Mouse (Mus musculus) lung, adult 18-20 months (tissue): ENCODE data around the gene Ndufc2.

Experiments used
- DNase-seq, 2 experiments: peaks; one replicate each; pipeline ENCODE4 v3.0.0; 2022; ENCODE audit warnings: mixed read lengths in 2 of 2

The Ndufc2 gene

DNA sequence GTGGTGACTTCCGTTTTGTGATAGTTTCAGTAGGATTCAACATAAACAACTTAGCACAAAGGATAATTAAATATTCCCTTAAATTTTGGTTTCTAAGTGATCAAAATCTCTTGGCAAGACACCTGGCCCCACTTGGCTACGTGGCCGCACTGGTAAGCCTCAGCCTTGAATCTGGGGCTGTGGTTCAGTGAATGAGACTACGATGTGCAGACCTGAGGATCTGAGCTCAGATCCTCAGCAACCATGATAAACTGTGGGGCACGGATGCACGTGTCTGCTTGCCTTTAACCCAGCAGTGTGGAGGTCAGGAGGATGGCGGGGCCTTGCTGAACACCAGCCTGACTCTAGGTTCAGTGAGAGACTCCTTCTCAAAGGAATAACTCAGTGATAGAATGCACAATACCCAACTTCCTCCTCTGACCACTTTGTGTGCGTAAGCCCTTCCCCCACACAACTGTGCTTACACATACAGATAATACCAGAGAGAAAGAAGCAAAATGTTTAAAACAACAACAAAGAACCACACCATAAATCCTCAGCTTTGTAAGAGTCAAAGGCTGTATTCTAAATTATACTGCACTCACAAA lies 12.1 kb upstream of the Ndufc2 start:
- no peak for DNase-seq

DNA sequence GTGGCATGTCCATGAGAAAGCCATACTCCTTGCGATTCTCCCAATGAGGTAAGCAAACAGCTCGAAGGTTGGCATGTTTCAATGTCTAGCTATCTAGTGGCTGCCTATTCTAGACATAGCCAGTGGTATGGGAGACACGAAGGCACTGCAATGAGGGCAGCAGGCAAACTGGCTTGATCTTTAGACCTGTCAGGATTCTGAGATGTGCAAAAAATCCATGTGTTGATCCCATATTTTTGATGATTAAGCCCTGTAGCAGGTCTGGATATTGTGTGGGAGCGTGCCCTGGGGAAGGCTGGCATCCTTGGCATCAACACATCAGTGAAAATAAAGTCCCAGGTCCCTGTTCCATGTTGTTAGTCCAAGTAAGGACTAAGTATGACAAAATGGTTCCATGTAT lies 11.3 kb upstream of the Ndufc2 start:
- DNase-seq: no peak

DNA sequence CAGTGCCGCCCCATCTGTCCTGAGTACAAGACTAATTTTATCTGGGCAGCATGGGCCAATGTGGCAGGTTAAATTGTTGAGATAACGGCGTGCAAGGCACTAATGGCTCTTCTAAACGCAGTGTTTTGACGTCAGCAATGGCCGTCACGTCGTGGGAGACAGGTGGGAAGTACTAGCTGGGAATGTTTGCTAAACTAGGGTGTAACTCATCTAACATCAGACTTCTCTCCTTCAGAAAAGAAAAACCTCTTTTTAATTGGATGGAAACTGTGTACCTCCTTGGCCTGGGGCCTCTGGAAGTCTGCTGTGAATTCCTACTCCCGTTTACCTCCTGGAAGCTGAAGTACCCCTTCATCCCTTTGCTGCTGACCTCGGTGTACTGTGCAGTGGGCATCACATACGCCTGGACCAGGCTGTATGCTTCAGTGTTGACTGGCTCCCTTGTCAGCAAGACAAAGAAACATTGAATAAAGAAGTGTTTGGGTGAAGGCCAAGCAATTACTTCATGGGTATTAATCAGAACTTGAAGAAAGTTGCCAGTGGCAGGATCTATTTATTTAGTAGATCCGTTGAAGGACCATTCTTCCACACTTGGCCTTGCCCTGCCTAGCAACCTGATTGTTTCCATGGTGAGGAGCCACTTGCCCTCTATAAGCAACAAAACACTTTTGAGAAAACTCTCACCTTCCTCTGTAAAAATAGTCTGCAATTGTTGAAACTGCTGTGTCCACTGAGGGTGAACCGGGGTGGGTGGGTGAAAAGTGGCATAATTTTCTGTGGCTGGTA lies 8.3 kb upstream of the Ndufc2 start:
- DNase-seq: peak; percentile 87 to 92

DNA sequence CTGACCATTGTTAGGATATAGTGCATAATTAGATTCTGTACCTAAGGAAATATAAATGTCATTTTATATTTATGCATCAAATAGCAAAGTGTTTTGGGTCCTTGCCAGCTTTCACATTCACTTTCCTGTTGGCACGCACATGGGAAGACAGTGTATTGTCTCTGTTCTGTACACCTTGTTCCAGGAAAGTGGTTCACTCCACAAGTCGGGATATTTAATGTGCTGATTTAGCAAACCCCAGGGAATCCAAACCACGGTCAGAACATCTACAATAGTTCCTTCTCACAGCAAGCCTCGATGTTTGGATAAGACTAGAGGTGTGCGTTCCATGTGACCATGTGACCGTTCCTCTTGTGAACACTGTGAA lies 7.7 kb upstream of the Ndufc2 start:
- peak in 1 of 2 experiments; percentile 67 for DNase-seq

DNA sequence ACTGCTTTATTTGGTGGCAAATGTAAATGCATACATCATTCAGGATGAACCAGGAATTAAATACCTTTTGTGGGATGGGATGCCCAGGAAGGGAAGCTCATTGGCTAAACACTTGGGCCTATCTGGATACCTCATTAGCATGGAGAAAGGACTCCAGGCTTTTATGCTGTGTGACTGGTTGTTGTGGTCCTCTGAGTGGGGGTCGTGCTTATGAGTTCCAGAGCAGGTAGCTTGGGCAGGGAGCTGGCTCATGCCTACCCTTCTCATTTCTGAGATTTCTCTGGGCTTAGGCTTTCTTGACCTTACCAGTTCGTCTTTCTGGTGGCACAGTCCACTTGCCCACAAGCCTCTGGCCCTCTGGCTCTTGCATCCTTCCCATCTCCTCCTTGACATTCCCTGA lies 5.4 kb upstream of the Ndufc2 start:
- DNase-seq: no peak

DNA sequence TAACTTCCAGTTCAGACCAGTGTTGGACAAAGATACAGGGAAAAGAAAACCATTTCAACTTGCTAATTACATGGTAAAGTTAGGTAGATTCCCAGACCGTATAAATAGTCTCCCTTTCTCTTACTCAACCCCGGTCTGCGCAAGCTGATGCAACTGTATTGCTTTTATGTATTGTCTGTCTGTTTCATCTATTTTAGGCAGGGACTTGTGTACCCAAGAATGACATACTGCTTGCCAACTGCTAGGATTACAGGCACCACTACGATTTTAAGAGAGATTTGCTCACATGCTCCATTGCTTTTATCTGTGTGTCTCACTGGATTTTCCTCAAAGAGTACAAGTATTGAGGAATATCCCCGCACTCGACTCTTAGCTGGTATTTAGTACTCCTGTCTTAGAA lies 860 bp upstream of the Ndufc2 start:
- DNase-seq: no peak

DNA sequence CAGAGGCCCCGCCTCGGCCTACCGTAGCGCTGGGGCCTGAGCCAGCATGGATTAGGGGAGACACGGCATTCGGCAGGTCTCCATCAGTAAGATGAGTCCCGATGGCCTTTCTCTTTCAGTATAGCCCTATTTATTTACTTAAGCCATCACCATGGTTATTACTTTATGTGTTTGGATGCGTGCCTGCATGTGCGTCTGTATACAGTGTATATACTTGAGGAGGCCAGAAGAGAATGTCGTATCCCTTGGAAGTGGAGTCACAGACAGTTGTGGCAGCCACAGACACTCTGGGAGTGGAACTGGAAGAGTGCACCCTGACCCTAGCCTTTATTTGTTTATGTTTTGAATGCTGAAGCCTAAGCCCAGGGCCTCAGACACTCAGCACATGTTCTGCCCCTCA lies 7.3 kb downstream of the Ndufc2 start:
- no peak for DNase-seq

DNA sequence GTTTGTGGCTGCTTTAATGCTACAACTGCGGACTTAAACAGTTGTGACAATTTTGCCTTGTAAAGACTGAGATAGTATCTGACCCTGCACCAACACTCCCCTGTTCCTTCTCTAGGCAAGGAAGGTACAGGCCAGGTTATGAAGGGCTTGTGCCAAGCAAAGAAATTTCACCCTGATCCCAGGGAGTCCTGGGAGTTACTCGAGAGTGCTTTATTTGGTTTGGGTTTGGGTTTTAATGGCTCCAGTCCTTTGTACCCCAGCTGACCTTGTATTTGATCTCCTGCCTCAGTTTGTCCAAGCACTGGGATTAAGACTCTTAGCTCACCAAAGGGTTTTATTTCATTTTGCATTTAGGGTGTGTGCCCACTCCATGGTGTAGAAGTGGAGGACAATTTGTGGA lies 11.3 kb downstream of the Ndufc2 start:
- no peak for DNase-seq

DNA sequence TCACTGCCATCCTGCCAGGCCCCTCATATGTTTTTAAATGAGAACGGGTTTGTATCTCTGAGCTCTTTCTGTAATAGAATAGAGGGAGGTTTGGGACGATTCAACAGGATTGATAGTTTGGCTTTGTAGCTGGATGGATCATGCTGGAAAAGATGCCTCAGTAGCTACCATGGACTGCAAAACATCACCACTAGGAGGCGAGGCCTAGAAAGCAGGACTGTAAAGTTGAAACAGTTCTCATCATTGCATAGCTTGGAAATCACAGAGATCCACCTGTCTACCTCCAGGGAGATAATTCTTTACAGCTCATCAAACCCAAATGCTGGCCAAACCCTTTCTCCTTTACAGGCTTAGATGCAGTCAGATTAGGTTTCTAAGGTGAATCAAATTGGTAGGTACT lies 11.8 kb downstream of the Ndufc2 start:
- no peak for DNase-seq

DNA sequence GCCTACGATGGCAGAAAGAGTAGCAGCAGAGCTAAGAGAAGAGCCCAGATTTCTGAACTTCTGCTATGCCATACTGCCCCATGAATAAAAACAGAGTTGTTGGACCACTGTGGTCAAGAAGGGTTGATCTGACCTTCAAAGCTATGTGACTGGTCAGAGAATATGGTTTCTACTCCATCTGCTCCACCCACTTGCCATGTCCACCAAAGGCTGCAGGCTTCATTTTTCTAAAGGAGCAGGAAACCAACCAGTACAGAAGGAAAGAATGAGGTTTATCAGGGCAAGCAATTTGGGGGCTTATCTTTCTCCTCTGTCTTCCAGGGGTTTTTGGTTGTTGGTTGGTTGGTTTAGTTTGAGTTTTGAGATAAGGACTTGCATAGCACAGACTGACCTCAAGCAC lies 14.2 kb downstream of the Ndufc2 start:
- DNase-seq: no peak

DNA sequence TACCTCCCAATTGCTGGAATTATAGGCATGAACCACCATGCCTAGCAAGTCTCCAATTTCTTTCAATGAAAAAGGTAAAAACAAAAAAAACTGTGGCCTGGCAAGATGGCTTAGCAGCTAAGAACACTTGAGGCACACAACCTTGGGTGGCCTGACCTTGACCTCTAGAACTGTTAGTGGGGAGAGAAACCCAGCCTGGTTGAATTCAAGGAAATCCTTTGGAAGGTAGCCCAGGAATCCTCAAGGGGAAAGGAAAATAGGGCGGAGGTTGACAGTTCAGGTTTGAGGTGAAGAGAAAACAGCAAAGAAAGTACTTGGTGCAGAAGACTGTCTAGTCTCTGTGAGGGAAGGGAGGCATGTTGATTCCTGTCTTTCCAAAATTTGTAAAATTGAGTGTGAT lies 14.6 kb downstream of the Ndufc2 start:
- peak in 1 of 2 experiments; percentile 31 for DNase-seq

DNA sequence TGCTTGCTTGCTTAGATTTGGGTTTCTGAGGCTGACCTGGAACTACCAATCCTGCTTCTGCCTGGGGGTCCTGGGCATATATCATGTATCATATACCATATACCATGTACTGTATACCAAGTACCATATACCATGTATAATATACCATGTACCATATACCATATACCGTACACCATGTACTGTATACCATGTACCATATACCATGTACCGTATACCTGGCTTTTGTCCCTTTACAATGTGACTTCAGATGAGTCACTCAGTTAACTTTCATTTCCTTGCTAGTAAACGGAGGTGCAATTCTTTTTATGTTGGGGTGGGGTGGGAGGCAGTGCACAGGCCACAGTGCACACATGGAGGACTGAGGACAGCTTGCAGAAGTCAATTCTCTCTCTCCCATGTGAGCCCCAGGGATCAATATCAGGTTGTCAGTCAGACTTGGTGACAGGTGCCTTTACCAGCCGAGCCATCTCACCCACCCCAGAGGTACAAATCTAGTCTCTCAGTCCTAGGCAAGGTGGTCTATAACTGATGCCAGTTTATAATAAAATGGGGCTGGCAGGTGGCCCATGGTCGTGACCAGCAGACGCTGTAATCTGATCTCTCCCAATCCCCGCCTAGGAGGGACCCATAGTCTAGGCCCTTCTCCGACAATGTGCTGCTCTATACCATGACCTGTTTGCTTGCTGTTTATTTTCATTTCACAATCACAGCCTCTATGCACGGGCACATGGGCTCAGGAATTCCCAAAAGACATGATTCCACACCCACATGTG lies 15.3 kb downstream of the Ndufc2 start:
- DNase-seq: no peak

DNA sequence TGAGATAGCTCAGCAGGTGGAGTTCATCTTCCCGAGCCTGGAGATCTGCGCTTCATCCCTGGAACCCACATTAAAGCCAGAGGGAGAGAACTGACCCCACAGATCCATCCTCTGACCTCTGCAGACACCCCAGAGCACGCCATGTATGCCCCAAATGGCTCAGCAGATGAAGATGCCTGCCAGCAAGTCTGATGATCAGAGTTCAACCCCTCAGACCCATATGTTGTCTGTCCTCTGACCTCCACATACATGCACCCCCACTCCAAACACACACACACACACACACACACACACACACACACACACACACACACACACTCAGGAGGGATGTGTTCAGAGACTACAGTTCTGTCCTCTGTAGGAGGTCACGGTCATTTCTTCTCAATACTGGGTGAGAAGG lies 16.7 kb downstream of the Ndufc2 start:
- DNase-seq: no peak

DNA sequence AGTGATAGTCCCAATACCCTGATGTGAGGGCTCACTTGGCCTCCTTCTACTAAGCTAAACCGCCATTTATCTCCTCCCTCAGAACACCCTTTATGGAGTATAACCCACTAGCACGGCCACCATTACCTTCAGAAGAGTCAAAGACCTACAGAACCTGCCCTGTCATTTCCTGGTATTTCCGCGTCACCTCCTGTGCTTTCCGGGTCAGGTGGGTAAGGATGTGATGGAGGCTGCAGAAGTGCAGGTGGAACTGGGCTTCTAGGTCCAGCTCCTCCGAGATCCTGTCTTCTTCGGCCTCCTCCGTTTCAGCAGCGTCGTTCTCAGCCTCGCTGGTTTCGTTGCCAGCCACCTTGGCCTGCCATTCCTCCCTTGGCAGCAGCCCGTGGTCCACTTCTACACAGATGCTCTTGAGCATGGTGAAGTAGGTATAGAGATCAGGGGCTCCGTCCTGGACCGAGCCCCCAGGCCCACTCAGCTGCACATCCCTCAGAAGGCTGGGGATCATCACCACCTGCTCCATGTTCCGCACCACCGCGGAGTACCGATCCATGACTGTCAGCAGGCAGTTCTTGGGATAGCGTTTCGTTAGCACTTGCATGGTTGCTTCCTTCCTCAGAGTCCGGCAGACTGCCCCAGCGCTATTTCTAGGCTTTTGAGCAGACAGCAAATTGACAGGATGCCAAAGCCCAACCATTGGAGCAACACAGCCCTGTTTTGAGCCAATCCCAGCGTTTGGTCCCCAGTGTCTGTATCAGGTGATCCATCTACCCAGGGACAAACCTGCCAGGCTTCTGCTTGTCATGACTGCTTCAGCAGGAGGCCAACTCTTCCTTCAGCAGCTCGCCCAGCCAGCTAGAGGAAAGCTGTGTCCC lies 17.3 kb downstream of the Ndufc2 start, which contains the start of gene Thrsp:
Thrsp (minus strand) TSS at position 825 of the 872 bp plus-strand sequence.
- peak; percentile 55 to 69 for DNase-seq

DNA sequence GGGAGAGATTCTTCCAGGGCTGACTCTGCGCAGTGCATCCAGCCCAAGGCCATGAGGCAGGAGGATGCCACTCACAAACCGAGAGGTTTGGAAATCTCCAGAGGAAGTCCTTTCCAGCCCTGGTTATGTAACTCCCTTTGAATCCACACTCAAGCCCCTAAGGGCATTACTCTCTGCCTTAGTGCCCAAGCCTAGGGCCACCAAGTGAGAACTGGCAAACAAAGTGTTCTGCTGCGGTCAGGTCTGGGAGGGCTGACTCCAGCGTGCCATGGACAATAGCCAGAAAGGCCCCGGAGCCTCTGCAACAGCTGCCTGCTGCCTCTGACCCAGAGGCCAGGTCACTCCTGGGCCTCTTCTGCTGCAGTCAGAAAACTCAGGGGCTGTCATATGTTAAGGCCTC lies 18.9 kb downstream of the Ndufc2 start:
- peak; percentile 67 to 80 for DNase-seq

DNA sequence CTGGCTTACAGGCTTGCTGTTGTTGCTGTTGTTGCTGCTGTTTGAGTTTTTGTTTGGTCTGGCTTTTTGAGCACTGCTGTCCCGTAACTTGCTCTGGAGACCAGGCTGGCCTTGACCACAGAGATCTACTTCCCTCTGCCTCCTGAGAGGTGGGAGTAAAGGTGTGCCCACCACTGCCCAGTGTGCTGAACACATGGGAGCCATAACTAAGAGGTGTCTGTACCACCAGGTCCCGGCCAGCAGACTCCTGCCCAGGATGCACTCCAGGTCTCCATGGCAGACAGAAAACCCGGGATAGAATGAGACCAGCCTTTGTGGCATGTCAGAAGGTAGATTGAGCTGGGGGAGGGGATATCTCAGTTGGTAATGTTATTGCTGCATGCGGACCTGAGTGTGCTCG lies 19.4 kb downstream of the Ndufc2 start:
- DNase-seq: no peak

DNA sequence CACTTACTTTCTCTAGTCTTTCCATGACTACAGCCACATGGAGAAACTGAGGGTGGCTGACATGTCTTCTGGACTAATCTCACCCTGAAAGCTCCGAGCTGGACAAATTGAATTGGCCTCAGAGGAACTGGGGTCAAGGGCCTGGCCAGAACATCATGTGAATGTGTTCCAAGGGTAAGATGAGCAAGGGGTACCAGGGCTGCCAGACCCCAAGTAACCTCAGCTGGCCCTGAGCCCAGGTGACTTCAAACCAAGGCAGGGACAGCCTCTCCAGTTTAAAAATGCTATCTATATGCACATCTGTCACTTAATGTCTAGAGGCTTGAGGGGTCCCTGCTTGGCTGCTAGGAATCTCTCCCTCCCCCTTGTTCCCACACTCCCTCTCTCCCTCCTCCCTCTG lies 20.6 kb downstream of the Ndufc2 start:
- DNase-seq: no peak

DNA sequence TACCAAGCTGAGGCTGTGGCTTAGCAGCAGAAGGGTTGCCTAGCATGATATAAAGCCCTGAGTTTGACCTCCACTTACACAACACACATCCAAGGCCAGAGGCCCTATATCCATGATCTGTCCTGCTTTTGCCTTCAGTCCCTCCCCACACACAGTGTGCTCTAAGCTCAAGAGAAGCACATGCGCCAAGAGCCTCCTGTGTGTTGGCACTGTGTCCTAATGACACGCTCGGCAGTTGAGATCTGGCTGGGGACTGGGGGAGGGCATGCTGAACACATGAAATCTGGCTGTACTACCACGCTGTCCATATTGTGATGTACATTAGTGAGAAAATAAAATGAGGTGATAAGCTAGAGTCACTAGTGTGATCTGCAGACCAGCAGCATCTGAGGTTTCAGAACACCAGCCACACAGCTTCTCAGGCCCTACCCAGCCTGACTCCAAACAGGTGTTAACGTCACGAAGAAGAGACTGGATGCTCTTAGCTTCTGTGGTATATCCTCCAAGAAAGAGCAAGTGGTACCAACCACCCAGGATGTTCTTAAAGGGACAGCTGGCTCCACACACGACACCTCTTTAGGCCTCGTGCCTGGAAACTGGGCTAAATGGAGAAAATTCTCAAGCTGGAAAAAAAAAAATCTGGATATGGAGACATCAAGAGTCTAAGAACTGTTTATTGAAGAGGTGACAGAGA lies 21.3 kb downstream of the Ndufc2 start:
- DNase-seq: peak in 1 of 2 experiments; percentile 21

DNA sequence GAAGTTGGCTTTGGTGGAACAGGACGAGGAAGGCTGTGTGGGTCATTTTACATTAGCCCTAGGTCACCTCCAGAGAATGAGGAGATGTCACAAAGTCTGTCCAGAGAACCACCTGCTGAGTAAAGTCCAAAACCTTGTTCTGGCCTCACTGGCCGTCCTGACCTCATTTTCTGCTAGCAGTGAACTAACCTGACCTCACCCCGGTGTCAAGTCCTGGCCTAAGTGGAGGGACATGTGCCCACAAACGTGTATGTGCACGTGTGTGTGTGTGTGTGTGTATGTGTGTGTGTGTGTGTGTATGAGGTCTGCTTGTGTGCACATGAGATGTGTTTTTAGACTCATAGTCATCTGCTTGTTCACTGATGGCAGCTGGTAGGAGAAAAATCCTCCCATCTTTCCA lies 24.0 kb downstream of the Ndufc2 start:
- no peak for DNase-seq

DNA sequence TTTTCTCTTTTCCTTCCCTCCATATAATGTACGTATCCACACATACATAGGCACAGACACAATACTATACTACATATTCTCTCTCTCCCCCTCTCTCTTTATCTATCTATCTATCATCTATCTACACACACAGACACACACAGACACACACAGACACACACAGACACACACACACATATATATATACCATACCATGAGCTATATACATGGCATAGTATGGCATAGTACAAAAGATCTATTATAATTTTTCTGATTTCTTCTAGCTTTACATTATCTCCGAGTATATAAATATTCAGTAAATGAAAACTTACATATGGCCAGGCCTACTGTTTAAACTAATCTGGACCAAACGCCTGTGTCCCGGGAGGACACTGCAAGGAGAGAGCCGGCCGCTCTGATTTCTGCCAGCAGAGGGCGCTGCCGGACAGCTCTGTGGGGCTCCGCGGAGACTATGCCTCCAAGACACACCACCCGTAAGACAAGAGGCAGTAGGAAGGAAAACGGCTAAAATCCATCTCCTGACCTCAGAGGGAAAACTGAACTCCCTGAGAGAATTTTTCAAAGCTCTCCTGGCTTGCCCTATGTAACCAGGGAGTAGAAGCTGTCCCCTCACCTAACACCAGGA lies 24.9 kb downstream of the Ndufc2 start:
- DNase-seq: peak; percentile 72 to 85

DNA sequence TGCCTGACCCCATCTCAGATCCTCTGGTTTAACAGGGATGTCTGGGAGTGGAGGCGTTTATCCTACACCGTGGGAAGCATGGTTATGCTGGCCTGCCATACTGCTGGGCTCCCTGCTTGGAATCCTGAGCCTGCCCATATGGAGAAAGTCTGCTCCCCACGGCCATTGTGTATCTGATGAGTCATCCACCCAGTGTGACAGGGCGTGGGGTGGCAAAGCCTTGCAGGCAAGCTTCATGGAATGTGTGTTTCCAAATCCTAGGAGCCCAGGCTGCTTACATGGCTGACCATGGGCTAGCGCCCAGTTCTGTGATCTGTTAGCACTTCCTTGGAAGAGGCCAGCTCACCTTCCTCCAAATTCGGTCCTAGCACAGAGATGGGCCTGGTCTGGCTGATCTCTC lies 26.8 kb downstream of the Ndufc2 start:
- DNase-seq: no peak

DNA sequence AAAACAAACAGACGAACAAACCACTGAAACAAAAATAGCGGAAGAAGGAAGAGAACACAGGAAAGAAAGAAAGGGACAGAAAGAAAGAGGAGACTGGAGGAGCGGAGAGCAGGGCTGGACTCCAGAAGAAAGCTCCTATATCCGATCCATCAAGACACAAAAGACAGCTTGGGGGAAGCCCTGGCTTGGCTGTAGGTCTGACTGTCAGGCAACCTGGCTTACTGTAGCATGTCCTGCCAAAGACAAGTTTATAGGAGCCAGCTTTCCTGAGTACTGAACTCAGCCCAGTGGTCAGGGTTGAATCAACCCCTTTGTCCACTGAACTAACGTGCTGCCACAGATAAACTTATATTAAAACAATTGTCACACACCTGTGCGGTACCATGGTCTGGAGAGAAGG lies 27.5 kb downstream of the Ndufc2 start:
- no peak for DNase-seq
